Mouse (Mus musculus): ENCODE measurements around the gene Mars.

Mars gene

GRCm38 (mm10) chr10:127290930-127291880 is 20.4 kb downstream of the Mars start:
- in situ Hi-C loops (cut with MboI; ENCODE audit: low pct_unique_long_range_greater_than_20kb in 1 of 2, low sequenced_read_pairs in 2 of 2, unreplicated experiment in 1 of 2) = no loop called here

- in situ Hi-C loops (cut with MboI; ENCODE audit: low pct_unique_long_range_greater_than_20kb in 1 of 2, low sequenced_read_pairs in 2 of 2, unreplicated experiment in 1 of 2) = no loop called here
Measured at GRCm38 (mm10) chr10:127290307-127290929, 21.2 kb downstream of the Mars start.

- in situ Hi-C loops (cut with MboI; ENCODE audit: low pct_unique_long_range_greater_than_20kb in 1 of 2, low sequenced_read_pairs in 2 of 2, unreplicated experiment in 1 of 2) = no loop called here
Measured at GRCm38 (mm10) chr10:127289573-127290191, 21.9 kb downstream of the Mars start.

GRCm38 (mm10) chr10:127288800-127289572 is 22.6 kb downstream of the Mars start, which contains the start of gene Mbd6:
Gene Mbd6, minus strand, starts transcription at chr10:127289018.
- in situ Hi-C loops (cut with MboI; ENCODE audit: low pct_unique_long_range_greater_than_20kb in 1 of 2, low sequenced_read_pairs in 2 of 2, unreplicated experiment in 1 of 2) = no loop called here

GRCm38 (mm10) chr10:127288328-127288799 is 23.2 kb downstream of the Mars start:
- in situ Hi-C loops (cut with MboI; ENCODE audit: low pct_unique_long_range_greater_than_20kb in 1 of 2, low sequenced_read_pairs in 2 of 2, unreplicated experiment in 1 of 2) = no loop called here

GRCm38 (mm10) chr10:127287936-127288293 is 23.7 kb downstream of the Mars start:
- in situ Hi-C loops (cut with MboI; ENCODE audit: low pct_unique_long_range_greater_than_20kb in 1 of 2, low sequenced_read_pairs in 2 of 2, unreplicated experiment in 1 of 2) = no loop called here

GRCm38 (mm10) chr10:127287271-127287935 is 24.2 kb downstream of the Mars start:
- in situ Hi-C loops (cut with MboI; ENCODE audit: low pct_unique_long_range_greater_than_20kb in 1 of 2, low sequenced_read_pairs in 2 of 2, unreplicated experiment in 1 of 2) = no loop called here

GRCm38 (mm10) chr10:127286730-127287129 is 24.9 kb downstream of the Mars start:
- in situ Hi-C loops (cut with MboI; ENCODE audit: low pct_unique_long_range_greater_than_20kb in 1 of 2, low sequenced_read_pairs in 2 of 2, unreplicated experiment in 1 of 2) = no loop called here

- in situ Hi-C loops (cut with MboI; ENCODE audit: low pct_unique_long_range_greater_than_20kb in 1 of 2, low sequenced_read_pairs in 2 of 2, unreplicated experiment in 1 of 2) = no loop called here
Measured at GRCm38 (mm10) chr10:127286194-127286593, 25.4 kb downstream of the Mars start.

- in situ Hi-C loops (cut with MboI; ENCODE audit: low pct_unique_long_range_greater_than_20kb in 1 of 2, low sequenced_read_pairs in 2 of 2, unreplicated experiment in 1 of 2) = no loop called here
Measured at GRCm38 (mm10) chr10:127285644-127286043, 25.9 kb downstream of the Mars start.

GRCm38 (mm10) chr10:127284724-127285500 is 26.7 kb downstream of the Mars start:
- in situ Hi-C loops (cut with MboI; ENCODE audit: low pct_unique_long_range_greater_than_20kb in 1 of 2, low sequenced_read_pairs in 2 of 2, unreplicated experiment in 1 of 2) = no loop called here

- in situ Hi-C loops (cut with MboI; ENCODE audit: low pct_unique_long_range_greater_than_20kb in 1 of 2, low sequenced_read_pairs in 2 of 2, unreplicated experiment in 1 of 2) = no loop called here
Measured at GRCm38 (mm10) chr10:127284105-127284622, 27.4 kb downstream of the Mars start.

GRCm38 (mm10) chr10:127282620-127283215 is 28.9 kb downstream of the Mars start:
- in situ Hi-C loops (cut with MboI; ENCODE audit: low pct_unique_long_range_greater_than_20kb in 1 of 2, low sequenced_read_pairs in 2 of 2, unreplicated experiment in 1 of 2) = no loop called here

- in situ Hi-C loops (cut with MboI; ENCODE audit: low pct_unique_long_range_greater_than_20kb in 1 of 2, low sequenced_read_pairs in 2 of 2, unreplicated experiment in 1 of 2) = no loop called here
Measured at GRCm38 (mm10) chr10:127281316-127281715, 30.3 kb downstream of the Mars start.

GRCm38 (mm10) chr10:127279730-127280129 is 31.9 kb downstream of the Mars start:
- in situ Hi-C loops (cut with MboI; ENCODE audit: low pct_unique_long_range_greater_than_20kb in 1 of 2, low sequenced_read_pairs in 2 of 2, unreplicated experiment in 1 of 2) = no loop called here

GRCm38 (mm10) chr10:127274261-127275022 is 37.1 kb downstream of the Mars start:
- in situ Hi-C loops (cut with MboI; ENCODE audit: low pct_unique_long_range_greater_than_20kb in 1 of 2, low sequenced_read_pairs in 2 of 2, unreplicated experiment in 1 of 2) = no loop called here
